Mouse (Mus musculus): ENCODE data around the gene Tnfrsf1b. TPM values are rescaled to one million over a fixed set of nuclear protein-coding genes. Genes with fewer than 3 reads are reported as not detected.

Gene Tnfrsf1b
- polyA plus RNA-seq, 1 experiment from 2014 or later = 7.7 TPM

GRCm38 (mm10) chr4:145233487-145234228, 13.0 kb downstream of the Tnfrsf1b start:
- ATAC-seq (ENCODE audit: insufficient read depth) = no peak
- no peak overlapping the region for H3K4me2 ChIP-seq
- no peaks in the 10 kb centered on the region for H3K27me3 ChIP-seq
- H3K27ac ChIP-seq (replicated peaks) = 0 out of 2 replicates have a peak overlapping the region, but pooled peaks have one; percentile 29
- H3K9ac ChIP-seq = no peak overlapping the region
- no peak overlapping the region for H3K4me3 ChIP-seq (replicated peaks)
- no peaks in the 10 kb centered on the region; the same call in 1 of the 2 replicates for H3K36me3 ChIP-seq (replicated peaks)
- peaks cover 17% of the 10 kb centered on the region; the same call in 1 of the 2 replicates for H3K4me1 ChIP-seq (replicated peaks)
- H3K9me3 ChIP-seq (replicated peaks) = no peaks in the 10 kb centered on the region
- 28% methylated on average over 3 of the region's 3 CpGs for WGBS (ENCODE audit: insufficient replicate concordance)

GRCm38 (mm10) chr4:145231732-145232131, 14.9 kb downstream of the Tnfrsf1b start:
- H3K9ac ChIP-seq = no peak overlapping the region
- no peaks in the 10 kb centered on the region for H3K9me3 ChIP-seq (replicated peaks)
- H3K36me3 ChIP-seq (replicated peaks) = no peaks in the 10 kb centered on the region; the same call in 1 of the 2 replicates
- no peak overlapping the region for H3K4me2 ChIP-seq
- WGBS (ENCODE audit: insufficient replicate concordance) = 72% methylated on average over 5 of the region's 5 CpGs
- no peak overlapping the region for H3K4me3 ChIP-seq (replicated peaks)
- no peak for ATAC-seq (ENCODE audit: insufficient read depth)
- no peaks in the 10 kb centered on the region for H3K27me3 ChIP-seq
- peaks cover 17% of the 10 kb centered on the region; the same call in 1 of the 2 replicates for H3K4me1 ChIP-seq (replicated peaks)
- no peak overlapping the region for H3K27ac ChIP-seq (replicated peaks)

GRCm38 (mm10) chr4:145230647-145231046, 16.0 kb downstream of the Tnfrsf1b start:
- Histone ChIP-seq H3K4me2 (no peak overlapping the region), H3K27me3 (no peaks in the 10 kb centered on the region), H3K9me3 (replicated peaks) (no peaks in the 10 kb centered on the region), H3K9ac (no peak overlapping the region), H3K36me3 (replicated peaks) (no peaks in the 10 kb centered on the region; the same call in 1 of the 2 replicates), H3K4me3 (replicated peaks) (no peak overlapping the region), H3K27ac (replicated peaks) (no peak overlapping the region), H3K4me1 (replicated peaks) (peaks cover 17% of the 10 kb centered on the region; the same call in 1 of the 2 replicates)
- 64% methylated on average over 2 of the region's 2 CpGs for WGBS (ENCODE audit: insufficient replicate concordance)
- no peak for ATAC-seq (ENCODE audit: insufficient read depth)

GRCm38 (mm10) chr4:145229524-145230163, 17.0 kb downstream of the Tnfrsf1b start:
- H3K4me1 ChIP-seq (replicated peaks) = peaks cover 17% of the 10 kb centered on the region; the same call in 1 of the 2 replicates
- 66% methylated on average over 5 of the region's 5 CpGs for WGBS (ENCODE audit: insufficient replicate concordance)
- H3K27ac ChIP-seq (replicated peaks) = no peak overlapping the region
- H3K27me3 ChIP-seq = no peaks in the 10 kb centered on the region
- H3K9ac ChIP-seq = no peak overlapping the region
- H3K36me3 ChIP-seq (replicated peaks) = peaks cover under 1% of the 10 kb centered on the region; the same call in 1 of the 2 replicates
- no peak overlapping the region for H3K4me2 ChIP-seq
- H3K9me3 ChIP-seq (replicated peaks) = no peaks in the 10 kb centered on the region
- no peak for ATAC-seq (ENCODE audit: insufficient read depth)
- H3K4me3 ChIP-seq (replicated peaks) = no peak overlapping the region

- Histone ChIP-seq H3K27me3 (no peaks in the 10 kb centered on the region), H3K9me3 (replicated peaks) (no peaks in the 10 kb centered on the region), H3K9ac (no peak overlapping the region), H3K27ac (replicated peaks) (no peak overlapping the region), H3K36me3 (replicated peaks) (peaks cover 6% of the 10 kb centered on the region; the same call in 1 of the 2 replicates), H3K4me3 (replicated peaks) (no peak overlapping the region), H3K4me1 (replicated peaks) (peaks cover 17% of the 10 kb centered on the region; the same call in 1 of the 2 replicates), H3K4me2 (no peak overlapping the region)
- ATAC-seq (ENCODE audit: insufficient read depth) = no peak
- WGBS (ENCODE audit: insufficient replicate concordance) = 52% methylated on average over 6 of the region's 6 CpGs
Measured at GRCm38 (mm10) chr4:145229051-145229450, 17.6 kb downstream of the Tnfrsf1b start.

GRCm38 (mm10) chr4:145224613-145225012, 22.1 kb downstream of the Tnfrsf1b start:
- WGBS (ENCODE audit: insufficient replicate concordance) = 70% methylated on average over 4 of the region's 4 CpGs
- Histone ChIP-seq H3K4me3 (replicated peaks) (no peak overlapping the region), H3K4me1 (replicated peaks) (peaks cover 26% of the 10 kb centered on the region), H3K9ac (no peak overlapping the region), H3K4me2 (no peak overlapping the region), H3K27me3 (no peaks in the 10 kb centered on the region), H3K27ac (replicated peaks) (no peak overlapping the region), H3K9me3 (replicated peaks) (no peaks in the 10 kb centered on the region), H3K36me3 (replicated peaks) (peaks cover 22% of the 10 kb centered on the region)
- no peak for ATAC-seq (ENCODE audit: insufficient read depth)

- H3K27me3 ChIP-seq = no peaks in the 10 kb centered on the region
- peaks cover 30% of the 10 kb centered on the region for H3K4me1 ChIP-seq (replicated peaks)
- H3K9me3 ChIP-seq (replicated peaks) = no peaks in the 10 kb centered on the region
- 20% methylated on average over 8 of the region's 8 CpGs for WGBS (ENCODE audit: insufficient replicate concordance)
- peak overlapping the region; percentile 70 for H3K27ac ChIP-seq (replicated peaks)
- H3K9ac ChIP-seq = no peak overlapping the region
- no peak overlapping the region for H3K4me3 ChIP-seq (replicated peaks)
- H3K36me3 ChIP-seq (replicated peaks) = peaks cover 30% of the 10 kb centered on the region
- peak overlapping the region; percentile 36 for H3K4me2 ChIP-seq
- peak; percentile 89 for ATAC-seq (ENCODE audit: insufficient read depth)
Measured at GRCm38 (mm10) chr4:145222064-145222463, 24.6 kb downstream of the Tnfrsf1b start.

GRCm38 (mm10) chr4:145221379-145221778, 25.3 kb downstream of the Tnfrsf1b start:
- H3K4me1 ChIP-seq (replicated peaks) = peaks cover 30% of the 10 kb centered on the region
- H3K27ac ChIP-seq (replicated peaks) = peak overlapping the region; percentile 70
- H3K27me3 ChIP-seq = no peaks in the 10 kb centered on the region
- 44% methylated on average over 2 of the region's 2 CpGs for WGBS (ENCODE audit: insufficient replicate concordance)
- no peaks in the 10 kb centered on the region for H3K9me3 ChIP-seq (replicated peaks)
- H3K36me3 ChIP-seq (replicated peaks) = peaks cover 31% of the 10 kb centered on the region
- no peak overlapping the region for H3K4me2 ChIP-seq
- no peak overlapping the region for H3K9ac ChIP-seq
- ATAC-seq (ENCODE audit: insufficient read depth) = no peak
- H3K4me3 ChIP-seq (replicated peaks) = no peak overlapping the region

GRCm38 (mm10) chr4:145220001-145220400, 26.7 kb downstream of the Tnfrsf1b start:
- ATAC-seq (ENCODE audit: insufficient read depth) = no peak
- H3K9ac ChIP-seq = no peak overlapping the region
- peaks cover 30% of the 10 kb centered on the region for H3K4me1 ChIP-seq (replicated peaks)
- H3K4me2 ChIP-seq = no peak overlapping the region
- peaks cover 31% of the 10 kb centered on the region for H3K36me3 ChIP-seq (replicated peaks)
- no peaks in the 10 kb centered on the region for H3K9me3 ChIP-seq (replicated peaks)
- no peak overlapping the region; the same call in 1 of the 2 replicates for H3K27ac ChIP-seq (replicated peaks)
- no peak overlapping the region for H3K4me3 ChIP-seq (replicated peaks)
- 77% methylated on average over 1 of the region's 1 CpGs for WGBS (ENCODE audit: insufficient replicate concordance)
- H3K27me3 ChIP-seq = no peaks in the 10 kb centered on the region

GRCm38 (mm10) chr4:145219240-145219985, 27.3 kb downstream of the Tnfrsf1b start:
- Histone ChIP-seq H3K4me3 (replicated peaks) (no peak overlapping the region), H3K36me3 (replicated peaks) (peaks cover 28% of the 10 kb centered on the region), H3K27ac (replicated peaks) (peak overlapping the region; percentile 64), H3K9ac (no peak overlapping the region), H3K4me1 (replicated peaks) (peaks cover 30% of the 10 kb centered on the region), H3K27me3 (no peaks in the 10 kb centered on the region), H3K4me2 (no peak overlapping the region), H3K9me3 (replicated peaks) (no peaks in the 10 kb centered on the region)
- peak; percentile 42 for ATAC-seq (ENCODE audit: insufficient read depth)
- WGBS (ENCODE audit: insufficient replicate concordance) = 48% methylated on average over 15 of the region's 15 CpGs

GRCm38 (mm10) chr4:145217837-145218236, 28.8 kb downstream of the Tnfrsf1b start:
- no peak overlapping the region for H3K4me2 ChIP-seq
- no peaks in the 10 kb centered on the region for H3K9me3 ChIP-seq (replicated peaks)
- no peak overlapping the region for H3K9ac ChIP-seq
- ATAC-seq (ENCODE audit: insufficient read depth) = no peak
- H3K4me1 ChIP-seq (replicated peaks) = peaks cover 32% of the 10 kb centered on the region
- H3K27me3 ChIP-seq = no peaks in the 10 kb centered on the region
- peaks cover 17% of the 10 kb centered on the region for H3K36me3 ChIP-seq (replicated peaks)
- H3K4me3 ChIP-seq (replicated peaks) = no peak overlapping the region
- H3K27ac ChIP-seq (replicated peaks) = no peak overlapping the region
- 68% methylated on average over 5 of the region's 5 CpGs for WGBS (ENCODE audit: insufficient replicate concordance)
